Mouse (Mus musculus): ENCODE data around the gene Yes1.

Gene Yes1

GRCm38 (mm10) chr5:32623649-32624048 is 12.7 kb downstream of the Yes1 start:
- Histone ChIP-seq H3K36me3 (ENCODE audit: control insufficient read depth, insufficient read depth, low read length, poor library complexity, severe bottlenecking) (no peaks in the 10 kb centered on the region), H3K27me3 (ENCODE audit: control insufficient read depth, insufficient read depth, low read length, poor library complexity, severe bottlenecking) (no peaks in the 10 kb centered on the region)
- DNase-seq (ENCODE audit: low read depth, low spot score) = no peak

- Histone ChIP-seq H3K36me3 (ENCODE audit: control insufficient read depth, insufficient read depth, low read length, poor library complexity, severe bottlenecking) (no peaks in the 10 kb centered on the region), H3K27me3 (ENCODE audit: control insufficient read depth, insufficient read depth, low read length, poor library complexity, severe bottlenecking) (no peaks in the 10 kb centered on the region)
- no peak for DNase-seq (ENCODE audit: low read depth, low spot score)
These were observed 13.8 kb downstream of the Yes1 start for GRCm38 (mm10) chr5:32624777-32625176.

GRCm38 (mm10) chr5:32633185-32633584 is 22.2 kb downstream of the Yes1 start:
- H3K36me3 ChIP-seq (ENCODE audit: control insufficient read depth, insufficient read depth, low read length, poor library complexity, severe bottlenecking) = no peaks in the 10 kb centered on the region
- DNase-seq (ENCODE audit: low read depth, low spot score) = no peak
- H3K27me3 ChIP-seq (ENCODE audit: control insufficient read depth, insufficient read depth, low read length, poor library complexity, severe bottlenecking) = no peaks in the 10 kb centered on the region

GRCm38 (mm10) chr5:32657386-32657785 is 46.4 kb downstream of the Yes1 start:
- DNase-seq (ENCODE audit: low read depth, low spot score) = peak; percentile 41
- no peaks in the 10 kb centered on the region for H3K27me3 ChIP-seq (ENCODE audit: control insufficient read depth, insufficient read depth, low read length, poor library complexity, severe bottlenecking)
- no peaks in the 10 kb centered on the region for H3K36me3 ChIP-seq (ENCODE audit: control insufficient read depth, insufficient read depth, low read length, poor library complexity, severe bottlenecking)

- Histone ChIP-seq H3K36me3 (ENCODE audit: control insufficient read depth, insufficient read depth, low read length, poor library complexity, severe bottlenecking) (no peaks in the 10 kb centered on the region), H3K27me3 (ENCODE audit: control insufficient read depth, insufficient read depth, low read length, poor library complexity, severe bottlenecking) (no peaks in the 10 kb centered on the region)
- no peak for DNase-seq (ENCODE audit: low read depth, low spot score)
These were observed 71.5 kb downstream of the Yes1 start for GRCm38 (mm10) chr5:32682475-32682874.

GRCm38 (mm10) chr5:32693411-32693810 is 82.4 kb downstream of the Yes1 start:
- DNase-seq (ENCODE audit: low read depth, low spot score) = no peak
- H3K36me3 ChIP-seq (ENCODE audit: control insufficient read depth, insufficient read depth, low read length, poor library complexity, severe bottlenecking) = no peaks in the 10 kb centered on the region
- H3K27me3 ChIP-seq (ENCODE audit: control insufficient read depth, insufficient read depth, low read length, poor library complexity, severe bottlenecking) = no peaks in the 10 kb centered on the region

- no peaks in the 10 kb centered on the region for H3K36me3 ChIP-seq (ENCODE audit: control insufficient read depth, insufficient read depth, low read length, poor library complexity, severe bottlenecking)
- no peaks in the 10 kb centered on the region for H3K27me3 ChIP-seq (ENCODE audit: control insufficient read depth, insufficient read depth, low read length, poor library complexity, severe bottlenecking)
- no peak for DNase-seq (ENCODE audit: low read depth, low spot score)
These were observed 86.4 kb downstream of the Yes1 start for GRCm38 (mm10) chr5:32697208-32697867.

GRCm38 (mm10) chr5:32706226-32706780 is 95.3 kb downstream of the Yes1 start:
- DNase-seq (ENCODE audit: low read depth, low spot score) = no peak
- Histone ChIP-seq H3K36me3 (ENCODE audit: control insufficient read depth, insufficient read depth, low read length, poor library complexity, severe bottlenecking) (no peaks in the 10 kb centered on the region), H3K27me3 (ENCODE audit: control insufficient read depth, insufficient read depth, low read length, poor library complexity, severe bottlenecking) (no peaks in the 10 kb centered on the region; the same call in 1 of the 2 replicates)

GRCm38 (mm10) chr5:32711485-32711884 is 100.5 kb downstream of the Yes1 start:
- DNase-seq (ENCODE audit: low read depth, low spot score) = no peak
- Histone ChIP-seq H3K27me3 (ENCODE audit: control insufficient read depth, insufficient read depth, low read length, poor library complexity, severe bottlenecking) (no peaks in the 10 kb centered on the region; the same call in 1 of the 2 replicates), H3K36me3 (ENCODE audit: control insufficient read depth, insufficient read depth, low read length, poor library complexity, severe bottlenecking) (no peaks in the 10 kb centered on the region)

- DNase-seq (ENCODE audit: low read depth, low spot score) = peak; percentile 17
- H3K27me3 ChIP-seq (ENCODE audit: control insufficient read depth, insufficient read depth, low read length, poor library complexity, severe bottlenecking) = no peaks in the 10 kb centered on the region; the same call in 1 of the 2 replicates
These were observed 101.5 kb downstream of the Yes1 start for GRCm38 (mm10) chr5:32712221-32713041.

GRCm38 (mm10) chr5:32713042-32713702 is 102.2 kb downstream of the Yes1 start:
- H3K27me3 ChIP-seq (ENCODE audit: control insufficient read depth, insufficient read depth, low read length, poor library complexity, severe bottlenecking) = no peaks in the 10 kb centered on the region; the same call in 1 of the 2 replicates
- DNase-seq (ENCODE audit: low read depth, low spot score) = no peak
- no peaks in the 10 kb centered on the region for H3K36me3 ChIP-seq (ENCODE audit: control insufficient read depth, insufficient read depth, low read length, poor library complexity, severe bottlenecking)

More at GRCm38 (mm10) chr5:32712221-32713041, 101.5 kb downstream of the Yes1 start:
- no peaks in the 10 kb centered on the region for H3K36me3 ChIP-seq (ENCODE audit: control insufficient read depth, insufficient read depth, low read length, poor library complexity, severe bottlenecking)

- Histone ChIP-seq H3K36me3 (ENCODE audit: control insufficient read depth, insufficient read depth, low read length, poor library complexity, severe bottlenecking) (no peaks in the 10 kb centered on the region), H3K27me3 (ENCODE audit: control insufficient read depth, insufficient read depth, low read length, poor library complexity, severe bottlenecking) (no peaks in the 10 kb centered on the region)
- DNase-seq (ENCODE audit: low read depth, low spot score) = peak; percentile 98
These were observed 102.9 kb downstream of the Yes1 start for GRCm38 (mm10) chr5:32713703-32714467.

- no peaks in the 10 kb centered on the region for H3K27me3 ChIP-seq (ENCODE audit: control insufficient read depth, insufficient read depth, low read length, poor library complexity, severe bottlenecking)
- DNase-seq (ENCODE audit: low read depth, low spot score) = no peak
These were observed 106.8 kb downstream of the Yes1 start for GRCm38 (mm10) chr5:32717726-32718125.

GRCm38 (mm10) chr5:32718916-32719315 is 107.9 kb downstream of the Yes1 start:
- DNase-seq (ENCODE audit: low read depth, low spot score) = no peak
- Histone ChIP-seq H3K36me3 (ENCODE audit: control insufficient read depth, insufficient read depth, low read length, poor library complexity, severe bottlenecking) (no peaks in the 10 kb centered on the region), H3K27me3 (ENCODE audit: control insufficient read depth, insufficient read depth, low read length, poor library complexity, severe bottlenecking) (no peaks in the 10 kb centered on the region)

More at GRCm38 (mm10) chr5:32717726-32718125, 106.8 kb downstream of the Yes1 start:
- no peaks in the 10 kb centered on the region for H3K36me3 ChIP-seq (ENCODE audit: control insufficient read depth, insufficient read depth, low read length, poor library complexity, severe bottlenecking)
